Mouse (Mus musculus) G1E (cell line): Measurements from ENCODE around the gene Slc30a4. TPM values are rescaled to one million over a fixed set of nuclear protein-coding genes. Genes with fewer than 3 reads are reported as not detected.

ENCODE experiments used
- ATAC-seq: 2 replicates; pipeline ENCODE4 v1.8.0; 2016; ENCODE audit warnings: mild to moderate bottlenecking; ENCODE audit not compliant: insufficient number of reproducible peaks, poor library complexity, low FRiP score, severe bottlenecking; ENCODE audit errors: extremely low read depth
- DNase-seq: peaks from one replicate; pipeline ENCODE4 v3.0.0; 2012; ENCODE audit warnings: low spot score
- H3K27me3 ChIP-seq: 2 replicates; pipeline ENCODE4 v1.6.1; 2012; ENCODE audit warnings: mild to moderate bottlenecking, low read length, inconsistent platforms; ENCODE audit not compliant: insufficient read depth
- H3K36me3 ChIP-seq: replicated peaks from 2 replicates; pipeline ENCODE3; 2012; ENCODE audit warnings: mild to moderate bottlenecking, inconsistent platforms
- H3K4me1 ChIP-seq: 2 replicates; pipeline ENCODE4 v1.6.1; 2012; ENCODE audit warnings: low read depth, low read length, inconsistent platforms, mixed read lengths; ENCODE audit not compliant: insufficient read depth
- H3K4me3 ChIP-seq: 2 replicates; pipeline ENCODE4 v1.5.1; 2012; ENCODE audit warnings: low read depth, mild to moderate bottlenecking, inconsistent platforms, low read length, moderate library complexity, mixed read lengths
- H3K9me3 ChIP-seq: replicated peaks from 2 replicates; pipeline ENCODE4 v1.6.1; 2012; ENCODE audit warnings: inconsistent platforms
- CTCF ChIP-seq: IDR thresholded peaks from 2 replicates; pipeline ENCODE4 v1.5.1; 2012; ENCODE audit warnings: low read depth, low read length, inconsistent platforms, mixed read lengths
- GATA1 ChIP-seq: IDR thresholded peaks from 2 replicates; pipeline ENCODE4 v1.6.1; 2012; ENCODE audit warnings: borderline replicate concordance, low read length, inconsistent platforms, mixed read lengths
- GATA2 ChIP-seq: IDR thresholded peaks from 2 replicates; pipeline ENCODE4 v1.6.1; 2012; ENCODE audit warnings: low read depth, low read length, inconsistent platforms, borderline replicate concordance
- POLR2AphosphoS5 ChIP-seq: IDR thresholded peaks from 2 replicates; pipeline ENCODE4 v1.6.1; 2012; ENCODE audit warnings: low read depth, low read length, inconsistent platforms; ENCODE audit not compliant: insufficient replicate concordance
- TAL1 ChIP-seq: conservative IDR thresholded peaks from 2 replicates; pipeline ENCODE4 v1.6.1; 2012; ENCODE audit warnings: low read depth, low read length, inconsistent platforms, mixed read lengths
- polyA plus RNA-seq: library from polyadenylated mRNA; stranded (reverse); fragments of >175 nt; gene quantifications from 2 replicates; pipeline ENCODE4 v1.2.3, GENCODE M21; 2012
- total RNA-seq, 2 experiments: library from RNA; stranded (forward) in 1 of 2; stranded (reverse) in 1 of 2; fragments of 200-1000 nt in 1 of 2; fragments of >200 nt in 1 of 2; fragmentation: Nextera tagmentation in 1 of 2; gene quantifications; 2 replicates each; pipeline ENCODE4 v1.2.3; 2014 to 2017

Gene Slc30a4
- total and polyA plus RNA-seq, 3 experiments = 0.11 TPM; not detected in 2

GRCm38 (mm10) chr2:122725604-122726003 is 23.1 kb upstream of the Slc30a4 start:
- Histone ChIP-seq H3K4me1 (no peaks in the 10 kb centered on the region), H3K27me3 (peaks cover 3% of the 10 kb centered on the region; the same call in 1 of the 2 replicates), H3K4me3 (no peak overlapping the region), H3K36me3 (no peaks in the 10 kb centered on the region), H3K9me3 (no peaks in the 10 kb centered on the region)
- no peak for ATAC-seq
- peak; percentile 49; the same call in 1 of the 2 replicates for TF ChIP-seq CTCF
- TF ChIP-seq POLR2AphosphoS5 = no peak
- no peak for DNase-seq

- Histone ChIP-seq H3K9me3 (no peaks in the 10 kb centered on the region), H3K4me1 (0 out of 2 replicates have a peak, but pooled peaks cover 2% of the 10 kb centered on the region), H3K27me3 (peaks cover 3% of the 10 kb centered on the region; the same call in 1 of the 2 replicates), H3K36me3 (no peaks in the 10 kb centered on the region), H3K4me3 (no peak overlapping the region)
- DNase-seq (no peak), ATAC-seq (no peak)
- no peak for TF ChIP-seq GATA2
- TF ChIP-seq CTCF = no peak
- no peak for TF ChIP-seq GATA1
- no peak for TF ChIP-seq TAL1
- TF ChIP-seq POLR2AphosphoS5 = no peak
These were observed 18.1 kb upstream of the Slc30a4 start for GRCm38 (mm10) chr2:122720564-122720963.

- DNase-seq (no peak), ATAC-seq (no peak)
- H3K4me3 ChIP-seq = no peak overlapping the region
- H3K27me3 ChIP-seq = no peaks in the 10 kb centered on the region; the same call in 1 of the 2 replicates
- 0 out of 2 replicates have a peak, but pooled peaks cover 2% of the 10 kb centered on the region for H3K4me1 ChIP-seq
- no peaks in the 10 kb centered on the region for H3K36me3 ChIP-seq
- no peak for TF ChIP-seq CTCF
- no peak for TF ChIP-seq POLR2AphosphoS5
- TF ChIP-seq GATA2 = no peak
- TF ChIP-seq GATA1 = no peak
- no peak for TF ChIP-seq TAL1
- no peaks in the 10 kb centered on the region for H3K9me3 ChIP-seq
These were observed 16.8 kb upstream of the Slc30a4 start for GRCm38 (mm10) chr2:122719232-122719631.

- H3K27me3 ChIP-seq = no peaks in the 10 kb centered on the region
- 0 out of 2 replicates have a peak, but pooled peaks cover 2% of the 10 kb centered on the region for H3K4me1 ChIP-seq
- no peak overlapping the region for H3K4me3 ChIP-seq
- H3K36me3 ChIP-seq = no peaks in the 10 kb centered on the region
- TF ChIP-seq TAL1 (no peak), POLR2AphosphoS5 (no peak), GATA1 (no peak), GATA2 (no peak), CTCF (no peak)
- DNase-seq (no peak), ATAC-seq (no peak)
- no peaks in the 10 kb centered on the region for H3K9me3 ChIP-seq
These were observed 13.9 kb upstream of the Slc30a4 start for GRCm38 (mm10) chr2:122716301-122716842.

- ATAC-seq (no peak), DNase-seq (no peak)
- TF ChIP-seq POLR2AphosphoS5 = no peak
- no peak for TF ChIP-seq TAL1
- no peak for TF ChIP-seq GATA2
- H3K27me3 ChIP-seq = no peaks in the 10 kb centered on the region
- H3K4me1 ChIP-seq = 0 out of 2 replicates have a peak, but pooled peaks cover 2% of the 10 kb centered on the region
- H3K36me3 ChIP-seq = no peaks in the 10 kb centered on the region
- H3K9me3 ChIP-seq = no peaks in the 10 kb centered on the region
- no peak overlapping the region for H3K4me3 ChIP-seq
These were observed 12.8 kb upstream of the Slc30a4 start for GRCm38 (mm10) chr2:122715148-122715692.

- 0 out of 2 replicates have a peak, but pooled peaks cover 2% of the 10 kb centered on the region for H3K4me1 ChIP-seq
- DNase-seq (no peak), ATAC-seq (no peak)
- no peak overlapping the region for H3K4me3 ChIP-seq
- H3K9me3 ChIP-seq = no peaks in the 10 kb centered on the region
- no peaks in the 10 kb centered on the region for H3K27me3 ChIP-seq
- no peaks in the 10 kb centered on the region for H3K36me3 ChIP-seq
- TF ChIP-seq POLR2AphosphoS5 (no peak), TAL1 (no peak), CTCF (no peak), GATA2 (no peak), GATA1 (no peak)
These were observed 10.4 kb upstream of the Slc30a4 start for GRCm38 (mm10) chr2:122712848-122713247.
